Mouse (Mus musculus) lung, embryonic 15.5 days (tissue): Measurements from ENCODE around the gene Spns2. TPM values are rescaled to one million over a fixed set of nuclear protein-coding genes. Genes with fewer than 3 reads are reported as not detected.

ENCODE experiments used
- ATAC-seq: fragments of 200-750 bp; cut with Nextera tagmentation; 2 replicates; pipeline ENCODE4 v1.8.0; 2017; ENCODE audit warnings: moderate number of reproducible peaks, borderline replicate concordance; ENCODE audit not compliant: low FRiP score, low TSS enrichment; ENCODE audit errors: extremely low read depth
- H3K27ac ChIP-seq: fragments of 300-500 bp; sonication (generic); 2 replicates; pipeline ENCODE4 v1.5.1; 2015; ENCODE audit warnings: moderate library complexity, mild to moderate bottlenecking, inconsistent platforms
- H3K27me3 ChIP-seq: fragments of 300-500 bp; sonication (generic); 2 replicates; pipeline ENCODE4 v1.6.1; 2015; ENCODE audit warnings: inconsistent platforms
- H3K36me3 ChIP-seq: fragments of 300-500 bp; sonication (generic); 2 replicates; pipeline ENCODE4 v1.6.1; 2015; ENCODE audit warnings: inconsistent platforms
- H3K4me1 ChIP-seq: fragments of 300-500 bp; sonication (generic); 2 replicates; pipeline ENCODE4 v1.6.1; 2015; ENCODE audit warnings: inconsistent platforms
- H3K4me2 ChIP-seq: fragments of 300-500 bp; sonication (generic); 2 replicates; pipeline ENCODE4 v1.6.1; 2015; ENCODE audit warnings: inconsistent platforms, mild to moderate bottlenecking, moderate library complexity
- H3K4me3 ChIP-seq: fragments of 300-500 bp; sonication (generic); 2 replicates; pipeline ENCODE4 v1.5.1; 2015; ENCODE audit warnings: mild to moderate bottlenecking, inconsistent platforms
- H3K9ac ChIP-seq: fragments of 300-500 bp; sonication (generic); 2 replicates; pipeline ENCODE4 v1.6.1; 2015; ENCODE audit warnings: inconsistent platforms
- H3K9me3 ChIP-seq: fragments of 300-500 bp; sonication (generic); 2 replicates; pipeline ENCODE4 v1.6.1; 2016; ENCODE audit warnings: inconsistent platforms
- WGBS: fragments of 180-500 bp; shearing (Covaris S2); methylation state at CpG from one replicate; pipeline ENCODE4 v1.1.7; 2015; 5-methylcytosine and 5-hydroxymethylcytosine counted together
- polyA plus RNA-seq: library from polyadenylated mRNA; unstranded; fragments of >200 nt; fragmentation: Nextera tagmentation; extraction: Ambion mirVana; gene quantifications from 2 replicates; pipeline ENCODE4 v1.2.1, GENCODE M21; 2015

Gene Spns2
- polyA plus RNA-seq, 1 experiment from 2014 or later, result 6.4 TPM

DNA sequence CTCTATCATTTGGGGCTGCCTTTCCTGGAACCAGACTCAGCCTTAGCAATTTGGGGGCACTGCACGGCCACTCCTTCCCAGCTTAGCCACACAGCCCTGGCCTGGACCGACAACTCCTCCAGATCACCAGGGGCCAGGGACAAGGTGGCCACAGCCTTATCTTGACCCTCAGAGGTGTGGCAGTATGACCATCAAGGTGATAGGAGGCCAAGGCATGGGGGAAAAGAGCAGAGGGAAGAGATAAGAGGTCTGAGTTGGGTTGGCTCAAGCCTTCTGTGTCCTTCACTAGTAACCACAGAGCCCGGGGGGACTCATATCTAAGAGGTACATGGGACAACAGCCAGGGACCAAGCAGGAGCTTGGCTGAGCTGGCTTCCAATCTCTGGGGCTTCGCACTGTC lies 7.8 kb downstream of the Spns2 start:
- no peaks in the 10 kb centered on the region; the same call in 1 of the 2 replicates for H3K27me3 ChIP-seq
- no peak overlapping the region for H3K27ac ChIP-seq
- H3K36me3 ChIP-seq, result no peaks in the 10 kb centered on the region
- ATAC-seq, result no peak
- H3K9me3 ChIP-seq, result no peaks in the 10 kb centered on the region
- peaks cover 39% of the 10 kb centered on the region for H3K4me1 ChIP-seq
- no peak overlapping the region for H3K4me3 ChIP-seq
- 79% methylated on average over 4 of the region's 4 CpGs for WGBS
- H3K9ac ChIP-seq, result no peak overlapping the region
- no peak overlapping the region for H3K4me2 ChIP-seq

DNA sequence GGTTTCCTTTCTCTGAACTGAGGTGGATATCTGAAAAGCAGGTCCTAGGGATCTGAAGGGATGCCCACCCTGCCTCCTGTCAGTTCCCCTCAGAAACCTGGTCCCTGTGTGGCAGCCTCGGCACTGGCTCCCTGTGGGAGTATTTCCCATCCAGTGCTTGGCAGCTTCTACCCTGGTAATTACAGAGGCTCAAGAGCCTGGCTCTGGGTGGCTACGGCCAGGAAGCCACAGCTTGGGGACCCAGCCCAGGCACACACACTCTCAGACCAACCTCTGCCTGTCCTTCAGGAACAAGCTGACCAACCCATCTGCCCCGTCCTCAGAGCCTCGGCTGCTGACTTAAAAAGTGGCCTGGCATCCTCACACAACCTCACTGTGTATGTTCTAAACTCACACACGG lies 8.4 kb downstream of the Spns2 start:
- Histone ChIP-seq H3K9ac (no peak overlapping the region), H3K4me1 (peaks cover 39% of the 10 kb centered on the region), H3K4me2 (no peak overlapping the region), H3K36me3 (no peaks in the 10 kb centered on the region), H3K27ac (no peak overlapping the region), H3K27me3 (no peaks in the 10 kb centered on the region), H3K4me3 (no peak overlapping the region), H3K9me3 (no peaks in the 10 kb centered on the region)
- 71% methylated on average over 5 of the region's 5 CpGs for WGBS
- no peak for ATAC-seq

DNA sequence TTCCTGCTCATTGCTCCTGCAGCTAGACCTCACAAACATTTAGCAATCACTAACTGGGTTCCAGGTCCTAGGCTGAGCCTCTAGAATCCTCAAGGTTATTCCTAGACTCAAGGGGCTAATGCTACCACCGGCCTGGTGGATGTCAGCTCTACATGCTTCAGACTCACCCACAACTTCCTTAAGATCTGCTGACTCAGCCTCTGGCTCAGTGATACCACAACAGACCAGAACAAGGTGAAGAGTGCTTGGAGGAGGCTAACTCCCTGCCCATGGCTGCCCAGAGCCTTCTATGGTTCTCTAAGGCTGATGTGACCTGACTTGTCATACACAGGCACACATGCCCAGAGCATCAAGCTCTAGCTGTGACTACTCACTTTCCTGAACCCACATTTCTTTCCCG lies 10.2 kb downstream of the Spns2 start:
- no peak overlapping the region for H3K4me3 ChIP-seq
- no peak overlapping the region for H3K4me2 ChIP-seq
- H3K36me3 ChIP-seq, result no peaks in the 10 kb centered on the region
- peaks cover 22% of the 10 kb centered on the region for H3K4me1 ChIP-seq
- no peak for ATAC-seq
- 71% methylated on average over 2 of the region's 2 CpGs for WGBS
- H3K27me3 ChIP-seq, result no peaks in the 10 kb centered on the region
- no peak overlapping the region for H3K9ac ChIP-seq
- H3K9me3 ChIP-seq, result no peaks in the 10 kb centered on the region
- no peak overlapping the region for H3K27ac ChIP-seq

DNA sequence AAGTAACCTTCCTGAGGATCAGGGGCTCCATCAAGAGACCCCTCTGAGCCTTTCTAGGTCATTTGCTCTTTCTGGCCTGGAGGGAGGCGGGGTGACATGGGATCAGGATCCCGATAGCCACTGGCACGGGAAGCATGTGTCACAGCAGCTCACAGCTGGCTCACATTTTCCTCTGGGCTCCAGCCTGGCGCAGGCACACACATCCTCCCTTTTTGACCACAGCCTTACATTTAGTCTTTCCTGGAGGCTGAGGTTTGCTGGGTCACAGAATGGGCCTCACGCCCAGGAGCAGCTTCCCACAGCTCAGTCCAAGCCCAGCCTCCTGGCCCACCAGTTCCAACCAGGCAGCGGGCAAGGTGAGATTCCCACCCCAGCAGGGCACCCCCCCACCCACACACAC lies 11.5 kb downstream of the Spns2 start:
- H3K9me3 ChIP-seq, result no peaks in the 10 kb centered on the region
- 44% methylated on average over 6 of the region's 6 CpGs for WGBS
- H3K27me3 ChIP-seq, result no peaks in the 10 kb centered on the region
- no peak overlapping the region for H3K9ac ChIP-seq
- H3K4me2 ChIP-seq, result no peak overlapping the region
- no peaks in the 10 kb centered on the region for H3K36me3 ChIP-seq
- peaks cover 21% of the 10 kb centered on the region for H3K4me1 ChIP-seq
- ATAC-seq, result no peak
- H3K4me3 ChIP-seq, result no peak overlapping the region
- H3K27ac ChIP-seq, result peak overlapping the region; percentile 34; the same call in 1 of the 2 replicates

DNA sequence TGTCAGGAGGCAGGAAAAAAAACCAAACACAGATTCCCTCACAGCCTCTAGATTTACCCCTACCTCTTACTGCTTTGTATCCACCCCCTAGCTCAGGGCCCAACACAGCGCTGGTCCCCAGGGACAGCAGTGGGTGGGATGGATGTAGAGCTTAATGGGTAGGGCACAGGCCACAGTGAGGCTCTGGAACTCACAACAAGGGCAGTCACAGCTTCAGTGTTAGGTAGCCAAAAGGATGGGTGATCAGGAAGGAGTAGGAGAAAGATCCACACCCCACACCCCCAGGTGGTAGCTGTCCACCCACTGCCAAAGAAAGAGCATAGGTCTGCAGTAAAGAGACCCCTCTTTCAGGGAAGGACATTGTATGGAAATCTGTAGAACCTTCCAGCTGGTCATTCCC lies 12.1 kb downstream of the Spns2 start:
- no peak overlapping the region for H3K4me2 ChIP-seq
- no peaks in the 10 kb centered on the region for H3K9me3 ChIP-seq
- 79% methylated on average over 1 of the region's 1 CpGs for WGBS
- H3K9ac ChIP-seq, result no peak overlapping the region
- ATAC-seq, result no peak
- H3K36me3 ChIP-seq, result no peaks in the 10 kb centered on the region
- peaks cover 27% of the 10 kb centered on the region for H3K4me1 ChIP-seq
- H3K27me3 ChIP-seq, result no peaks in the 10 kb centered on the region
- H3K27ac ChIP-seq, result peak overlapping the region; percentile 34; the same call in 1 of the 2 replicates
- H3K4me3 ChIP-seq, result no peak overlapping the region

DNA sequence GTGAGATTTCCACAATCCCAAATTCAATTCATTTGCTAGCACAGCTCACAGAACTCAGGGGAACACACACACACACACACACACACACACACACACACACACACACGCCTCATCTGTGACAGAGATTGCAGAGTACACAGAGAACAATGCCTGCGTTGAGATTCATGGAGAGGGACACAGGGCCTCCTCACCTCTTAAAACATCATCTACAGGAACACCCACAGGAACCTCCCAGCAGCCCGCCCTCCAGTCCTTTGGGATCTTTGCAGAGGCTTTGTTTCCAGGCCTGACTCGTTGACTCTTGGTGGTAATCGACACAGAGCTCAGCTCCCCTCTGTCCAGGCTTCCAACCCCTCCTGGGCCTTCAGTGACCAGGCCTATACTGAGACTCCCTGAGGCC lies 12.5 kb downstream of the Spns2 start:
- H3K27ac ChIP-seq, result peak overlapping the region; percentile 34; the same call in 1 of the 2 replicates

DNA sequence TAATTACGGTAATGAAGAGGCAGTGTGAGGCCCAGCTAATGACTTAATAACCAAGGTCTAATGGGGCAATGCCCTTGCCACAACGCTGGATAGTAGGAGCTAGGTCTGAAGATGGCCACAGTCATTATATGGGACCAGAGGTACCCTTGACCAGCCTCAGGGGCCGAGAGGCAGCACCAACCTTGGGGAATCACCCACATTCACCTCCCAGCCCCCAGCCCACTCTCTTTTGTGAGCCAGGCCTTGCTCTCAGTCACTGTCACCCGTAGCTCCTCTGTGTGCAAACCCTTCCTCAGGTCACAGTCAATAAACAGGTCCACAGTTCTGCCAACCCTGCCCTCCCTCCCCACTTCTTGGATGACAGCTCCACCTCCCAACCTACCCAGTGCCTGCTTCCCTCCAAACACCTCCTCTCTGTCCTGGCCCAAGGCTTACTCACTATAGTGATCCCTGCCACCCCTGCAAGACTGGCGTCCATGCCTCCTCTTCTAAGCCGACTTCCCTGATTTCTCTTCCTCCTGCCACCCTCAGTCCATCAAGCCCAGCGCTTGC lies 13.6 kb downstream of the Spns2 start:
- 78% methylated on average over 7 of the region's 7 CpGs for WGBS
- H3K27ac ChIP-seq, result no peak overlapping the region

More for the DNA sequence above, 12.5 kb downstream of the Spns2 start:
- WGBS, result 35% methylated on average over 5 of the region's 5 CpGs
- Histone ChIP-seq H3K4me2 (no peak overlapping the region), H3K4me1 (peaks cover 32% of the 10 kb centered on the region), H3K9ac (no peak overlapping the region), H3K4me3 (no peak overlapping the region), H3K36me3 (no peaks in the 10 kb centered on the region), H3K27me3 (no peaks in the 10 kb centered on the region), H3K9me3 (no peaks in the 10 kb centered on the region)
- ATAC-seq, result no peak

DNA sequence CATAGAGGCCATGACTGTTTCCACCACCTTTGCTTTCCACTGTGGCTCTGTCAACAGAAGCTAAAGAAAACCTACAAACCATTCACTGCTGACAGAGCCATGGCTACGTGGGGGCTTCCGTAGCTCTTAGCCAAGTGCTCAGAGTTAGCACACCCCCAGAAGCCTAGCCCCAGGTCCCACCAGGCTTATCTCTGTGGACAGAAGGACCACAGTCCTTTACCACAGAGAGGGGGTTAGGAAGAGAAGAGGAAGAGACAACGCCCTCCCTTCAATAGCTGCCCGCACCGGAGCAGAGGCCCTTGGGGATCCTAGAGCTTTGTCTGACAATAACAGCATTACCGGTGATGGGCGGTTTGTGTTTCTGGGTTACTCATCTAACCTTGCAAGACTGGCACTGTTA lies 14.3 kb downstream of the Spns2 start:
- H3K4me2 ChIP-seq, result no peak overlapping the region
- H3K27ac ChIP-seq, result peak overlapping the region; percentile 12; the same call in 1 of the 2 replicates
- no peaks in the 10 kb centered on the region for H3K36me3 ChIP-seq
- 70% methylated on average over 7 of the region's 7 CpGs for WGBS
- no peak for ATAC-seq
- peaks cover 47% of the 10 kb centered on the region for H3K4me1 ChIP-seq
- H3K4me3 ChIP-seq, result no peak overlapping the region
- H3K27me3 ChIP-seq, result no peaks in the 10 kb centered on the region
- no peaks in the 10 kb centered on the region for H3K9me3 ChIP-seq
- H3K9ac ChIP-seq, result no peak overlapping the region

More for the DNA sequence above, 13.6 kb downstream of the Spns2 start:
- Histone ChIP-seq H3K4me1 (peaks cover 39% of the 10 kb centered on the region), H3K27me3 (no peaks in the 10 kb centered on the region), H3K4me3 (no peak overlapping the region), H3K4me2 (no peak overlapping the region), H3K36me3 (no peaks in the 10 kb centered on the region), H3K9ac (no peak overlapping the region), H3K9me3 (no peaks in the 10 kb centered on the region)
- no peak for ATAC-seq

DNA sequence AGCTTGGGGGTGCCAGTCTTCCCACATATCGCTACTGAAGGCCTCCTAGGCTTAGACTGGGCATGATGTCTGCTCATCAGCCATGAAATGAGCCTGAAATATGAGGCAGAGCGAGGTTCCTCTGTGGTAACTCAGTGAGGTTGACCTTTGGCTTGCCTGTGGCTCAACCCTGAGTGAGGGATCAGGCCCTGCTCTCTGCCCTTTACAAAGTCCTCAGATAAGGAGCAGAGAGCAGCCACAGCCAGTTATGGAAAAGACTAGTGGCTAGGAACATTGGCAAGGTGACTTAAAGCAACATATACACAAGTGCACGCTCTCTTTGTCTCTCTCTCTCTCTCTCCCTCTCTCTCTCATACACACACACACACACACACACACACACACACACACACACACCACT lies 14.8 kb downstream of the Spns2 start:
- Histone ChIP-seq H3K4me1 (peaks cover 51% of the 10 kb centered on the region), H3K9me3 (no peaks in the 10 kb centered on the region), H3K4me3 (no peak overlapping the region), H3K4me2 (no peak overlapping the region), H3K27me3 (no peaks in the 10 kb centered on the region), H3K36me3 (no peaks in the 10 kb centered on the region), H3K27ac (peak overlapping the region; percentile 12; the same call in 1 of the 2 replicates), H3K9ac (no peak overlapping the region)
- 69% methylated on average over 3 of the region's 3 CpGs for WGBS
- no peak for ATAC-seq

DNA sequence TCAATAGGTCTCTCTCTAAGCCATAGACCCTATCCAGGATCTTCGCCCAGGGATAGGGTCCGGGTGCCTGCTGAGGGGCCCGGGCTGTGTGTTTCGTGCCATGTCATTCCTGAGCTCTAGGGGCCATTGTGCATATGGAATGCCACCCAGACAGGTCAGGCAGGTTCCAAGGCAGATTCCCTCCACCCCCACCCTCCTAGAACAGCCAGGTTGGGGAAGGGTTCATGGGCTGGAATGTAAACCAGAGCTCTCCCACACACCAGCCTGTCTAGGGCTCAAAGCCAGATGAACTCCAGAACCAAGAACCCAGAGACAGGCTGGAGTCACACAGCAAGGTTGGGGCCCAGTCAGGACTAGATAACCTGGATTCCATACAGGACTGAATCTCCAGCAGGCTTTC lies 16.2 kb downstream of the Spns2 start:
- Histone ChIP-seq H3K9ac (no peak overlapping the region), H3K9me3 (no peaks in the 10 kb centered on the region), H3K27me3 (no peaks in the 10 kb centered on the region), H3K4me2 (no peak overlapping the region), H3K36me3 (no peaks in the 10 kb centered on the region), H3K27ac (peak overlapping the region; percentile 89), H3K4me1 (peaks cover 65% of the 10 kb centered on the region), H3K4me3 (no peak overlapping the region)
- ATAC-seq, result peak; percentile 36
- WGBS, result 49% methylated on average over 4 of the region's 4 CpGs

DNA sequence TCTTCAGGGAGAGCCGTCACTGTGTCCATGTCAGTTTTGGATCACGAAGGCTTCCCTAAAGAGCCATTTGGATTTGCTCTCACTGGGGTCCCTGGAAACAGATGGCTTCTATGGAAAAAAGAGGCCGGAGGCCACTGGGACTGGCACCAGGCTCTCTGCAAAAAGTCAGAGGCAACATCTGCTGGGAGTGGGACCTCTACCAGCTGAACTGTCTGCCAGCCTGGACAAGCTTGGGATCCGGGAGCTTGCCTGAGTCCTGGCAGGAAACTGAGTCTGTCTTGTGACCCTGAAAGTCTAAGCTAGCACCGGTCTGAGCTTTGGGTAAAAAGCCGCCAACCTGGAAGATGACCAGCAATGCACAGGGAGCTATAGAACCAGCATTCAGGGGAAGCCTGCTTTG lies 18.3 kb downstream of the Spns2 start:
- Histone ChIP-seq H3K4me1 (peaks cover 66% of the 10 kb centered on the region), H3K9ac (no peak overlapping the region), H3K36me3 (no peaks in the 10 kb centered on the region), H3K27me3 (no peaks in the 10 kb centered on the region), H3K9me3 (no peaks in the 10 kb centered on the region), H3K27ac (peak overlapping the region; percentile 89), H3K4me2 (no peak overlapping the region), H3K4me3 (no peak overlapping the region)
- ATAC-seq, result no peak
- WGBS, result 66% methylated on average over 6 of the region's 6 CpGs

DNA sequence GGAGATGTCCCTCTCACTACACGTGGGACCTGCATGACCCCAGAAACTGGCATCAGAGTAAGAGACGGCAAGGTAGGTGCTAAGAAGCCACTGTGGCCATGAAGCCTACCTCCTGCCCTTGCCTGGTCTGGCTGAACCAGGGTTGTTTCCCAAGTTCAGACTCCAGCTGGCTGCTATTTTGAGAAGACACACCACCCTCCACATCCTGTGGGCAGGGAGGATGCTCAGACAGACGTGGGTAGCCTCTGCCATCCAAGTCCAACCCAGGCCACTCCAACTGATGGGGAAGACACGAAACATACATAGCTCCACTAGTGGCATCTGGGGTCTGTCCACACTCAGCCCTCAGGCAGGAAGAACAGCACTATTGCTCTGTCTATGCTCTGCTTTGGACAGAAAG lies 19.7 kb downstream of the Spns2 start:
- no peak for ATAC-seq
- H3K4me2 ChIP-seq, result no peak overlapping the region
- H3K27me3 ChIP-seq, result no peaks in the 10 kb centered on the region
- H3K36me3 ChIP-seq, result no peaks in the 10 kb centered on the region
- no peaks in the 10 kb centered on the region for H3K9me3 ChIP-seq
- 52% methylated on average over 4 of the region's 4 CpGs for WGBS
- H3K4me3 ChIP-seq, result no peak overlapping the region
- H3K4me1 ChIP-seq, result peaks cover 79% of the 10 kb centered on the region
- H3K27ac ChIP-seq, result peak overlapping the region; percentile 89
- no peak overlapping the region for H3K9ac ChIP-seq

DNA sequence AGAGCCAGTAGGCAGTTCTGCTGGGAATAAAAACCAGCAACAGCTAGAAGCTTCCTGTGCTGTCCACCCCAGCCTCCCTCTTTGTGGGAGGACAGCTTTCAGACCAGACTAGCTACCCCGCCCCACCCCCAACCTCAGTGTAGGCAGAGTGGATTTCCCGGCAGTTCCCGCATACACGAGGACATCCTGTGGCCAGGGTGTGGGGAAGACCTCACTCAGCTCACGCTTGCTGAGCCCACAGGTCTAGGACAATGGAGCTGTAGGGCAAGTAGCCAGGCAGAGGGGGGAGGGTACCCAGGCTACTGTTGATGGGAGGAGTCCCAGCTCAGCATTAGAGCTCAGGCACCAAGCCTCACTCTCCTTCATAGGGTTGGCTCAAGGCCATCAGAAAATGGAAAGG lies 20.5 kb downstream of the Spns2 start:
- Histone ChIP-seq H3K4me3 (no peak overlapping the region), H3K4me2 (no peak overlapping the region), H3K9me3 (no peaks in the 10 kb centered on the region), H3K9ac (no peak overlapping the region), H3K27me3 (no peaks in the 10 kb centered on the region), H3K36me3 (no peaks in the 10 kb centered on the region), H3K4me1 (peaks cover 86% of the 10 kb centered on the region), H3K27ac (peak overlapping the region; percentile 89)
- 18% methylated on average over 5 of the region's 5 CpGs for WGBS
- ATAC-seq, result peak; percentile 64
